Mouse (Mus musculus): Measurements from ENCODE around the gene Gm49711.

Gene Gm49711

GRCm38 (mm10) chr16:92179306-92179705 lies 121.2 kb downstream of the Gm49711 start:
- peak; percentile 63 for DNase-seq (ENCODE audit: low read depth, low spot score)

- DNase-seq (ENCODE audit: low read depth, low spot score), result no peak
These were observed 125.4 kb downstream of the Gm49711 start for GRCm38 (mm10) chr16:92183477-92183876.

- DNase-seq (ENCODE audit: low read depth, low spot score), result no peak
These were observed 132.5 kb downstream of the Gm49711 start for GRCm38 (mm10) chr16:92190603-92191002.

GRCm38 (mm10) chr16:92195094-92195493 lies 137.0 kb downstream of the Gm49711 start:
- DNase-seq (ENCODE audit: low read depth, low spot score), result no peak

- no peak for DNase-seq (ENCODE audit: low read depth, low spot score)
These were observed 138.7 kb downstream of the Gm49711 start for GRCm38 (mm10) chr16:92196741-92197331.

- no peak for DNase-seq (ENCODE audit: low read depth, low spot score)
These were observed 142.5 kb downstream of the Gm49711 start for GRCm38 (mm10) chr16:92200615-92201014.

- DNase-seq (ENCODE audit: low read depth, low spot score), result no peak
These were observed 145.5 kb downstream of the Gm49711 start for GRCm38 (mm10) chr16:92203599-92203998.

GRCm38 (mm10) chr16:92209291-92209781 lies 151.2 kb downstream of the Gm49711 start:
- DNase-seq (ENCODE audit: low read depth, low spot score), result no peak

DNA sequence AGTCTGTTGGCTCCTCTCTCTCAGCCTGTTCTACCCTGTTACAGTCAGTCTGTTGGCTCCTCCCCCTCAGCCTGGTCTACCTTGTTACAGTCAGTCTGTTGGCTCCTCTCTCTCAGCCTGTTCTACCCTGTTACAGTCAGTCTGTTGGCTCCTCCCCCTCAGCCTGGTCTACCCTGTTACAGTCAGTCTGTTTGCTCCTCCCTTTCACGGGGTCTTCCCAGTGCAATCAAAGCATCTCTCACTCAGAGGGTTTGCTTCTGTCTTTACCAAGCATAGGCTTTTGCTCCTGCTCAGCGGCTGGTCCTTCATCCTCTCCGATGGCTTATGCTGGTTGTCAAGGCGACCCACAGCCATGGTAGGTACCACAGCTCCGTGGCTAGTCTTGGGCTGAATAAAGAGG lies 152.2 kb downstream of the Gm49711 start:
- DNase-seq (ENCODE audit: low read depth, low spot score), result peak; percentile 58

DNA sequence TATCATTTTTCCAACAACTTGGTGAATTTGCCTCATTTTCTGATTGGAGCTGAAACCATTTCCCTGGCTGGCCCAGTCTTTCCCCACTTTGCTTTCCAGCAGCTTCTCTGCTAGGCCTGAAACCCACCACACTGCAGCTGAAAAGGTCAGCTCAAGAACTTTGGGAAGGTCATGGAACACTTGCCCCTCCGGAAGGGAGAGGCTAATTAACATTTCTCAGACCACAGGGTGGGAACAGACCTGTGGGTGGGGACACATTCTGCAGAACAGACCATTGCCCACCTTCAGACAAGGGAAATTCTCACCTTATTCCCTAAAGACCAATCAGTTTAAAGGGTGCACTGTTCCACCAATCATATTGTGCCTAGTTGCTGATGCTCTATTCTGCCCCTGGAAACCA lies 155.8 kb downstream of the Gm49711 start:
- DNase-seq (ENCODE audit: low read depth, low spot score), result peak; percentile 87

GRCm38 (mm10) chr16:92215599-92216390 lies 157.7 kb downstream of the Gm49711 start:
- peak; percentile 62 for DNase-seq (ENCODE audit: low read depth, low spot score)

GRCm38 (mm10) chr16:92220754-92221153 lies 162.6 kb downstream of the Gm49711 start:
- DNase-seq (ENCODE audit: low read depth, low spot score), result no peak

DNA sequence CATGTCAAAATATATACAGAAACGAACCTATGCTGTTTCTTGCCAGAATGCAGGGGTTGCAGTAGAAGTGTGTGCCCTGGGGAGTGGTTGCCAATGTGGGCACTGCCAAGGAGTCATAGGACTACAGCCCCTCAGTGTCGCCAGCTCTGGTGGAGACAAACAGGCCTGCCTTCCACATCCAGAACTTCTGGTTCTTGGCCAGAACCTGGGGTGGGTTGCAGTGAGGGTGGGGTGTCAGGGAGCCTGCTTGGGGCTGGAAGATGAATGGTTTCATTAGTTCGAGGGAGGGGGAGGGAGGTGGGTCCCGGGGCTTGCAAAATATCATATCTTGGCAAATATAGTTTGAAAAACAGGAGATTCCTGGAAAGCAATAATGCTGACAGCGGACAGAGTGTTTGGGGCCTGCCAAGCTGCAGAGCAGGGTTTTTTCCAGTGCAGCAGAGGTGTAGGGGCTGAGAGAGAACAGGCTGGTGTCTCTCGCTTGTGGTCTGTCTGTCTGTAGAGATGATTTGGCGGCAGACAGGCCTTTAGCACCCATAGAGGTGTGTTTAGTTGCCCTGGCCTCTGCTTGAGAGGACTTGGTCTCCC lies 170.3 kb downstream of the Gm49711 start:
- DNase-seq (ENCODE audit: low read depth, low spot score), result no peak

DNA sequence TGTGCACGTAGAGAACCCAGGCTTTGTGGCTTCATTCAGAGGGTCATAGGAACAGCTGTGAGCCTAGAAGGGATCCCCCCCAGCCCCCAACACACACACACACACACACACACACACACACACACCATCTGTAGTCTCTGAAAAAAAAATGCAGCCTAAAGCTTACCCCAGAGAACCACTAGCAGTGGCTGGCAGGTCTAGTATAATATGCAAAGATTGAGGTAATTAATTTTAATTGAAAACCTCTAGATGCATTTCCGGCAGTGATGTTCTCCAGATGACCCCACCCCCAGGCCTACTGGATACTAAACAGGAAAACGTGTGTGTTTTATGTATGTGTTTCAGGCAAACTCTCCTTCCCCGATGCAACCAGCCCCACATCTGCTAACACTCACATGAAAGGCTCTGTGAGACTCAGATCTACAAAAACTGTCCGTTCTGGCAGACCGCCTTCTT lies 172.4 kb downstream of the Gm49711 start:
- DNase-seq (ENCODE audit: low read depth, low spot score), result no peak

DNA sequence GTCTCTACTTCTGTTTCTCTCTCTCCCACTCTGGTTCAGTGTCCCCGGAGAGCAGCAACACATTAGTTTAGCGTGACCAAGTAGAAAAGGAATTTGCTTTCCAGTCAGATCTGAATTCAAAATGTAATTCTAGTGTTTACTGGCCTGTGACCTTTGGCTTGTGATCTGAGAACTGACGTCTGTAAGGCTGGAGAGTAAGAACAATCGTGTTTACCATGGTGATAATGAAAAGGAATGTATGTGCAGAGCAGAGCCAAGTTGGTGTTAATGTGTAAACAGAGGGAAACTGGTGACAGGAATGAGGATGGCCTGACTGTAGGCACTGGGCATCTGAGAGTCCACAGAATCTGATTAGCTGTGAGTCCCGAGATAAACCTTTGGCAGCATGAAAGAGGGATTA lies 176.4 kb downstream of the Gm49711 start:
- no peak for DNase-seq (ENCODE audit: low read depth, low spot score)

- peak; percentile 46 for DNase-seq (ENCODE audit: low read depth, low spot score)
These were observed 177.1 kb downstream of the Gm49711 start for GRCm38 (mm10) chr16:92235222-92235621.
